10 mouse cellular contexts compared by ENCODE assay signal in genomic region chr1:167932088-167932487, GRCm38 (mm10).
DNase-seq lines count a peak whose midpoint lies in the region; ATAC-seq lines count a peak whose summit lies in the region.
"Had no signal": no experiment of that assay in that cellular context is flagged by ENCODE, and none has a peak within 500 bp of the region (broad histone marks: within the 10 kb centered on the region; RNA-seq: fewer than 3 reads in every experiment).

No protein-coding gene starts in this region.

- WGBS in hindbrain, embryonic 11.5 days = 34% methylated on average over 2 of the region's 2 CpGs
- 42% methylated on average over 2 of the region's 2 CpGs for WGBS in hindbrain, embryonic 16.5 days

- 0 out of 2 replicates have a peak, but pooled peaks cover 2% of the 10 kb centered on the region for H3K27me3 ChIP-seq in hindbrain, embryonic 11.5 days (ENCODE audit: control insufficient read depth, insufficient read depth, low read length)
- H3K27me3 ChIP-seq in hindbrain, embryonic 16.5 days (replicated peaks; ENCODE audit: control insufficient read depth, insufficient read depth, low read length) = no peaks in the 10 kb centered on the region

- DNase-seq in hindbrain, embryonic 11.5 days (ENCODE audit: low spot score) = peak; percentile 68
- DNase-seq in right cerebral cortex, adult 2 months (ENCODE audit: low spot score in 2 of 2) = peak; percentile 47 to 64
- DNase-seq in right cerebral cortex, postnatal 4 days = no peak
- peak; percentile 65 for DNase-seq in embryo, embryonic 11 days
- peak; percentile 71 for DNase-seq in retina, postnatal 1 day
- DNase-seq in urinary bladder, postnatal 36 days (ENCODE audit: low spot score in 2 of 2) = no peak
- DNase-seq in ovary, postnatal 36 days (ENCODE audit: low spot score) = no peak
- DNase-seq: right cerebral cortex, postnatal 14 days had no signal

- H3K9ac ChIP-seq in hindbrain, embryonic 11.5 days (ENCODE audit: low read depth, low read length) = no peak overlapping the region
- H3K9ac ChIP-seq in hindbrain, embryonic 16.5 days (ENCODE audit: low read depth, low read length) = no peak overlapping the region
- H3K9ac ChIP-seq: liver, embryonic 15.5 days had no signal

- ATAC-seq in hindbrain, embryonic 11.5 days (ENCODE audit: low FRiP score) = no peak
- no peak for ATAC-seq in hindbrain, embryonic 16.5 days

- H3K36me3 ChIP-seq in hindbrain, embryonic 11.5 days (ENCODE audit: control insufficient read depth, insufficient read depth, low read length) = no peaks in the 10 kb centered on the region
- H3K36me3 ChIP-seq in hindbrain, embryonic 16.5 days (ENCODE audit: control insufficient read depth, insufficient read depth, low read length) = no peaks in the 10 kb centered on the region
- H3K36me3 ChIP-seq: liver, embryonic 15.5 days had no signal

- H3K4me1 ChIP-seq in hindbrain, embryonic 11.5 days (replicated peaks; ENCODE audit: control insufficient read depth, insufficient read depth, low read length) = 0 out of 2 replicates have a peak, but pooled peaks cover 2% of the 10 kb centered on the region
- peaks cover 5% of the 10 kb centered on the region for H3K4me1 ChIP-seq in hindbrain, embryonic 16.5 days (ENCODE audit: control insufficient read depth, insufficient read depth, low read depth, low read length)
- H3K4me1 ChIP-seq: liver, embryonic 15.5 days had no signal

- H3K9me3 ChIP-seq in hindbrain, embryonic 11.5 days (ENCODE audit: control insufficient read depth, low read length) = no peaks in the 10 kb centered on the region
- H3K9me3 ChIP-seq in hindbrain, embryonic 16.5 days (ENCODE audit: control insufficient read depth, low read length) = no peaks in the 10 kb centered on the region
- H3K9me3 ChIP-seq: liver, embryonic 15.5 days had no signal

- no peak overlapping the region for H3K27ac ChIP-seq in hindbrain, embryonic 11.5 days (ENCODE audit: low read depth, low read length)
- H3K27ac ChIP-seq in hindbrain, embryonic 16.5 days (ENCODE audit: low read depth, low read length) = no peak overlapping the region
- H3K27ac ChIP-seq: liver, embryonic 15.5 days had no signal

- H3K4me3 ChIP-seq in hindbrain, embryonic 11.5 days (ENCODE audit: low read depth, low read length) = no peak overlapping the region
- no peak overlapping the region for H3K4me3 ChIP-seq in hindbrain, embryonic 16.5 days (ENCODE audit: low read length)
- H3K4me3 ChIP-seq: liver, embryonic 15.5 days had no signal

- no peak overlapping the region for H3K4me2 ChIP-seq in hindbrain, embryonic 11.5 days (replicated peaks; ENCODE audit: low read depth, low read length)
- H3K4me2 ChIP-seq in hindbrain, embryonic 16.5 days (ENCODE audit: low read length) = no peak overlapping the region
- H3K4me2 ChIP-seq: liver, embryonic 15.5 days had no signal

Comparison
In these comparisons a context has a peak if more than half of its experiments do, and no peak if none do; other contexts are left out.
1. DNase-seq: peak in hindbrain, embryonic 11.5 days (single experiment), right cerebral cortex, adult 2 months (2 of 2), embryo, embryonic 11 days (single experiment) and retina, postnatal 1 day (single experiment); none in right cerebral cortex, postnatal 4 days (single experiment), urinary bladder, postnatal 36 days (0 of 2) and ovary, postnatal 36 days (single experiment).